ENCODE assay signal across 8 mouse cellular contexts in genomic region chr4:28298911-28299353, GRCm38 (mm10).
DNase-seq lines count a peak whose midpoint lies in the region; ATAC-seq and TF ChIP-seq lines count a peak whose summit lies in the region.
"Had no signal": no experiment of that assay in that cellular context is flagged by ENCODE, and none has a peak within 500 bp of the region (broad histone marks: within the 10 kb centered on the region; RNA-seq: fewer than 3 reads in every experiment).

No protein-coding gene starts in this region.

- H3K27me3 ChIP-seq in midbrain, embryonic 11.5 days (ENCODE audit: control insufficient read depth, insufficient read depth, low read length), result no peaks in the 10 kb centered on the region
- H3K27me3 ChIP-seq in midbrain, postnatal 0 days (ENCODE audit: insufficient read depth, low read length), result no peaks in the 10 kb centered on the region
- no peaks in the 10 kb centered on the region for H3K27me3 ChIP-seq in embryonic facial prominence, embryonic 15.5 days
- no peaks in the 10 kb centered on the region for H3K27me3 ChIP-seq in hindbrain, embryonic 16.5 days (replicated peaks; ENCODE audit: control insufficient read depth, insufficient read depth, low read length)
- H3K27me3 ChIP-seq: liver, embryonic 15.5 days had no signal

- 54% methylated on average over 7 of the region's 7 CpGs for WGBS in midbrain, embryonic 11.5 days
- 63% methylated on average over 7 of the region's 7 CpGs for WGBS in midbrain, postnatal 0 days
- WGBS in embryonic facial prominence, embryonic 15.5 days, result 50% methylated on average over 7 of the region's 7 CpGs
- 54% methylated on average over 7 of the region's 7 CpGs for WGBS in hindbrain, embryonic 16.5 days

- peak; percentile 45; the same call in 1 of the 2 replicates for ATAC-seq in midbrain, embryonic 11.5 days (ENCODE audit: low FRiP score)
- ATAC-seq in midbrain, postnatal 0 days (ENCODE audit: low FRiP score), result no peak
- ATAC-seq in embryonic facial prominence, embryonic 15.5 days (ENCODE audit: insufficient number of reproducible peaks, low FRiP score, low TSS enrichment, low read depth), result peak; percentile 60; the same call in 1 of the 2 replicates
- ATAC-seq in hindbrain, embryonic 16.5 days, result peak; percentile 45; the same call in 1 of the 2 replicates

- H3K4me3 ChIP-seq in midbrain, embryonic 11.5 days (ENCODE audit: low read depth, low read length), result no peak overlapping the region
- no peak overlapping the region for H3K4me3 ChIP-seq in midbrain, postnatal 0 days (ENCODE audit: low read depth, low read length)
- no peak overlapping the region for H3K4me3 ChIP-seq in embryonic facial prominence, embryonic 15.5 days (replicated peaks)
- no peak overlapping the region for H3K4me3 ChIP-seq in hindbrain, embryonic 16.5 days (ENCODE audit: low read length)
- H3K4me3 ChIP-seq: liver, embryonic 15.5 days had no signal

- no peak overlapping the region for H3K9ac ChIP-seq in midbrain, embryonic 11.5 days (ENCODE audit: low read length)
- no peak overlapping the region for H3K9ac ChIP-seq in midbrain, postnatal 0 days (replicated peaks; ENCODE audit: low read length, poor library complexity, severe bottlenecking)
- H3K9ac ChIP-seq in embryonic facial prominence, embryonic 15.5 days, result no peak overlapping the region
- no peak overlapping the region for H3K9ac ChIP-seq in hindbrain, embryonic 16.5 days (ENCODE audit: low read depth, low read length)
- H3K9ac ChIP-seq: liver, embryonic 15.5 days had no signal

- H3K27ac ChIP-seq in midbrain, embryonic 11.5 days (ENCODE audit: low read depth, low read length), result no peak overlapping the region
- no peak overlapping the region for H3K27ac ChIP-seq in midbrain, postnatal 0 days (ENCODE audit: low read depth, low read length)
- H3K27ac ChIP-seq in embryonic facial prominence, embryonic 15.5 days (replicated peaks), result no peak overlapping the region
- H3K27ac ChIP-seq in hindbrain, embryonic 16.5 days (ENCODE audit: low read depth, low read length), result no peak overlapping the region
- H3K27ac ChIP-seq: liver, embryonic 15.5 days had no signal

- no peaks in the 10 kb centered on the region for H3K36me3 ChIP-seq in midbrain, embryonic 11.5 days (ENCODE audit: control insufficient read depth, insufficient read depth, low read length)
- no peaks in the 10 kb centered on the region for H3K36me3 ChIP-seq in midbrain, postnatal 0 days (ENCODE audit: insufficient read depth, low read length)
- no peaks in the 10 kb centered on the region for H3K36me3 ChIP-seq in embryonic facial prominence, embryonic 15.5 days
- no peaks in the 10 kb centered on the region for H3K36me3 ChIP-seq in hindbrain, embryonic 16.5 days (ENCODE audit: control insufficient read depth, insufficient read depth, low read length)
- H3K36me3 ChIP-seq: liver, embryonic 15.5 days had no signal

- H3K4me2 ChIP-seq in midbrain, embryonic 11.5 days, result no peak overlapping the region
- H3K4me2 ChIP-seq in midbrain, postnatal 0 days (ENCODE audit: low read depth, low read length, poor library complexity, severe bottlenecking), result no peak overlapping the region
- no peak overlapping the region for H3K4me2 ChIP-seq in embryonic facial prominence, embryonic 15.5 days (replicated peaks)
- no peak overlapping the region for H3K4me2 ChIP-seq in hindbrain, embryonic 16.5 days (ENCODE audit: low read length)
- H3K4me2 ChIP-seq: liver, embryonic 15.5 days had no signal

- no peak for TF ChIP-seq CTCF in midbrain, postnatal 0 days (IDR thresholded peaks at IDR 0.05)

- DNase-seq in midbrain, embryonic 11.5 days (ENCODE audit: low spot score, missing footprints), result peak; percentile 90
- DNase-seq in midbrain, postnatal 0 days (ENCODE audit: low spot score), result no peak
- DNase-seq in mesoderm, embryonic 11.5 days (ENCODE audit: low read depth, low spot score), result peak; percentile 66
- DNase-seq in adrenal gland, postnatal 36 days, result no peak
- no peak for DNase-seq in adrenal gland, postnatal 14 days

- H3K9me3 ChIP-seq in midbrain, embryonic 11.5 days (ENCODE audit: control insufficient read depth, low read length), result no peaks in the 10 kb centered on the region
- no peaks in the 10 kb centered on the region for H3K9me3 ChIP-seq in midbrain, postnatal 0 days (ENCODE audit: low read length)
- H3K9me3 ChIP-seq in embryonic facial prominence, embryonic 15.5 days (replicated peaks), result no peaks in the 10 kb centered on the region
- H3K9me3 ChIP-seq in hindbrain, embryonic 16.5 days (ENCODE audit: control insufficient read depth, low read length), result no peaks in the 10 kb centered on the region
- H3K9me3 ChIP-seq: liver, embryonic 15.5 days had no signal

- 0 out of 2 replicates have a peak, but pooled peaks cover 6% of the 10 kb centered on the region for H3K4me1 ChIP-seq in midbrain, embryonic 11.5 days (ENCODE audit: control insufficient read depth, insufficient read depth, low read length)
- no peaks in the 10 kb centered on the region for H3K4me1 ChIP-seq in midbrain, postnatal 0 days (ENCODE audit: insufficient read depth, low read length)
- no peaks in the 10 kb centered on the region for H3K4me1 ChIP-seq in embryonic facial prominence, embryonic 15.5 days
- no peaks in the 10 kb centered on the region for H3K4me1 ChIP-seq in hindbrain, embryonic 16.5 days (ENCODE audit: control insufficient read depth, insufficient read depth, low read depth, low read length)
- H3K4me1 ChIP-seq: liver, embryonic 15.5 days had no signal

Comparison
In these comparisons a context has a peak if more than half of its experiments do, and no peak if none do; other contexts are left out.
1. DNase-seq: peak in midbrain, embryonic 11.5 days (single experiment) and mesoderm, embryonic 11.5 days (single experiment); none in midbrain, postnatal 0 days (single experiment), adrenal gland, postnatal 36 days (0 of 2) and adrenal gland, postnatal 14 days (single experiment).